Mouse (Mus musculus) liver, adult 2 months (tissue): Measurements from ENCODE around the gene Ldlrad3.

Source experiments
- CTCF ChIP-seq: fragments of 200-500 bp; IDR thresholded peaks from 2 replicates; pipeline ENCODE4 v1.5.1; 2011; ENCODE audit warnings: low read depth, low read length, control low read depth
- POLR2A ChIP-seq: fragments of 200-500 bp; IDR thresholded peaks from 2 replicates; pipeline ENCODE4 v1.6.1; 2011; ENCODE audit warnings: low read length, control low read depth; ENCODE audit not compliant: insufficient read depth; ENCODE audit errors: extremely low read depth

DNA sequence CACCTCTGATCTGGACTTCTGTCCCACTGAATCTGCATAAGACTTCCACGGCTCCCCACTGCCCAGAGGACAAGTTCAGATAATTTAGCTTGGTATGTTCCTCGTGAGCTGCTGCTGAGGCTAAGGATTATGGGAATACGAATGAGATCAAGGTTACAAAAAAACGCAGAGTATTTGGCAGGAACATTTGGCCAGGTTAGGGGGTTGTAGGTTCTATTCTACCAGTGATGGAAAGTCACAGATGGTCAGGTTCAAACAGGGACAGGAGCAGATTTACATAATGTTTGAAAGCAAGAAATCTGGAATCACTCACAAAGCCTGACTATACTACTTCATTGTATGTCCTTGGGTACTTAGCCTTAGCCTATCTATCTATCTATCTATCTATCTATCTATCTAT is 5.6 kb upstream of the Ldlrad3 start:
- TF ChIP-seq CTCF (no peak), POLR2A (no peak)
